Mouse (Mus musculus): ENCODE results near the gene Exph5.

DNA sequence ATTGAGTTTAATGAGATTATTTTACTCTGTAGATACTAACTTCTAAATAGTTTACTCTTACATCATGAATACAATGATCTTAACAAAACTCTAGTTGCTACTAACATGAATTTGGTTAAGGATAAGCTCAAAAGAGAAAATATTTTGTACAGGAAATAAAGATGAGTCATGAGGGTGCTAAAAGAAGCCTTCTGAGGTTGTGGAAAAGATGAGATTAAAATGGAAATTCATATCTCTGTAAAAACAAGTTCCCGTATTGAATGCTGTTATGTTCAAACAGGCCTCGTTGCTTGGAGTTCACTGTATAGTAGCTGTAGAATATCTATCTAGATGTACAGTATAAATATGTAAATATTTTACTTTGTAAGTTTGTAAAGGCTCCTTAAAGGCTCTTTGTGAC, 79.1 kb downstream of the Exph5 start:
- TF ChIP-seq POLR2A (IDR thresholded peaks at IDR 0.05; ENCODE audit: low read depth, low read length) (no peak), CTCF (IDR thresholded peaks at IDR 0.05; ENCODE audit: extremely low read depth, insufficient read depth, insufficient read length, insufficient replicate concordance) (no peak)

All from spleen, adult 2 months (tissue).